Mouse (Mus musculus) forebrain, embryonic 10.5 days (tissue): ENCODE measurements around the gene Nlrc5. TPM values are rescaled to one million over a fixed set of nuclear protein-coding genes. Genes with fewer than 3 reads are reported as not detected.

Experiments
- DNase-seq: peaks from one replicate; pipeline ENCODE4 v3.0.0-alpha.2; 2017; ENCODE audit warnings: low spot score; ENCODE audit errors: extremely low spot score
- H3K27ac ChIP-seq: fragments of 300-500 bp; sonication (generic); 2 replicates; pipeline ENCODE4 v1.5.1; 2016; ENCODE audit warnings: mild to moderate bottlenecking
- H3K27me3 ChIP-seq: fragments of 300-500 bp; sonication (generic); 2 replicates; pipeline ENCODE4 v1.6.1; 2016; ENCODE audit warnings: mild to moderate bottlenecking; ENCODE audit not compliant: poor library complexity, severe bottlenecking
- H3K36me3 ChIP-seq: fragments of 300-500 bp; sonication (generic); replicated peaks from 2 replicates; pipeline ENCODE4 v1.6.1; 2016; ENCODE audit warnings: mild to moderate bottlenecking, moderate library complexity
- H3K4me1 ChIP-seq: fragments of 300-500 bp; sonication (generic); 2 replicates; pipeline ENCODE4 v1.6.1; 2016
- H3K4me3 ChIP-seq: fragments of 300-500 bp; sonication (generic); 2 replicates; pipeline ENCODE4 v1.5.1; 2016; ENCODE audit warnings: mild to moderate bottlenecking, moderate library complexity
- H3K9me3 ChIP-seq: fragments of 300-500 bp; sonication (generic); 2 replicates; pipeline ENCODE4 v1.6.1; 2016; ENCODE audit warnings: mild to moderate bottlenecking, moderate library complexity
- WGBS: fragments of 180-500 bp; shearing (Covaris S2); methylation state at CpG from one replicate; pipeline ENCODE4 v1.1.7; 2016; 5-methylcytosine and 5-hydroxymethylcytosine counted together
- polyA plus RNA-seq: library from polyadenylated mRNA; unstranded; fragments of >200 nt; fragmentation: Nextera tagmentation; extraction: Ambion mirVana; gene quantifications from 2 replicates; pipeline ENCODE4 v1.2.1, GENCODE M21; 2016

Nlrc5 gene
- polyA plus RNA-seq, 1 experiment from 2014 or later: 0.25 TPM

GRCm38 (mm10) chr8:94429376-94429775 is 4.8 kb upstream of the Nlrc5 start:
- WGBS: 86% methylated on average over 7 of the region's 7 CpGs
- H3K36me3 ChIP-seq: no peaks in the 10 kb centered on the region
- no peak for DNase-seq
- no peak overlapping the region for H3K27ac ChIP-seq
- no peak overlapping the region for H3K4me3 ChIP-seq
- H3K9me3 ChIP-seq: no peaks in the 10 kb centered on the region
- H3K27me3 ChIP-seq: peaks cover 27% of the 10 kb centered on the region
- H3K4me1 ChIP-seq: peaks cover 8% of the 10 kb centered on the region

DNA sequence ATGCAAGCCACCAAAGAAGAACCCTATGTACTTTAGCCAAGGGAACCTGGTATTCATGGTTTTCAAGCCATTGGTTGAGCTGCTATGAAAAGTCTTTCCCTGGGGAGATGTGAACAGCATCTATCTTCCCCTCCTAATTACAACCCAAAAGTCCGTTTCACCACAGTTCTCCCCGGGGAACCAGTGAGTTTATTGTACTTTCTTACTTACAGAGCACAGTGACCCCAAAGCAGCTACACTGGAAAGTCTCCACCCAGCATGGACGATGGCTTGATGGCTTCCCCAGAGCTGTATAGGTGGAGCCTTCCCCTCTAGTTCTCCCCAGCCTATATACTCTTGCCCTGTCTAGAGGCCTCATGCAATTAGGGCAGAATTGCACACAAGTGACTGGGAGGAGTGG is 1.9 kb upstream of the Nlrc5 start:
- no peak for DNase-seq
- no peaks in the 10 kb centered on the region for H3K9me3 ChIP-seq
- H3K27me3 ChIP-seq: peaks cover 48% of the 10 kb centered on the region
- H3K27ac ChIP-seq: no peak overlapping the region
- 93% methylated on average over 3 of the region's 3 CpGs for WGBS
- peaks cover 10% of the 10 kb centered on the region for H3K4me1 ChIP-seq
- H3K4me3 ChIP-seq: no peak overlapping the region
- H3K36me3 ChIP-seq: no peaks in the 10 kb centered on the region

- Histone ChIP-seq H3K36me3 (no peaks in the 10 kb centered on the region), H3K4me3 (no peak overlapping the region), H3K27ac (no peak overlapping the region), H3K27me3 (peaks cover 48% of the 10 kb centered on the region), H3K9me3 (no peaks in the 10 kb centered on the region), H3K4me1 (peaks cover 10% of the 10 kb centered on the region)
- no peak for DNase-seq
- WGBS: 79% methylated on average over 3 of the region's 3 CpGs
Observed at GRCm38 (mm10) chr8:94434958-94435357, 802 bp downstream of the Nlrc5 start.

GRCm38 (mm10) chr8:94435397-94436111 is 1.4 kb downstream of the Nlrc5 start:
- WGBS: 91% methylated on average over 15 of the region's 15 CpGs
- H3K36me3 ChIP-seq: no peaks in the 10 kb centered on the region
- peaks cover 48% of the 10 kb centered on the region for H3K27me3 ChIP-seq
- no peaks in the 10 kb centered on the region for H3K9me3 ChIP-seq
- no peak overlapping the region for H3K4me3 ChIP-seq
- no peak for DNase-seq
- no peak overlapping the region for H3K27ac ChIP-seq
- H3K4me1 ChIP-seq: peaks cover 10% of the 10 kb centered on the region

- no peak overlapping the region for H3K4me3 ChIP-seq
Observed at GRCm38 (mm10) chr8:94436112-94436572, 2.0 kb downstream of the Nlrc5 start.

DNA sequence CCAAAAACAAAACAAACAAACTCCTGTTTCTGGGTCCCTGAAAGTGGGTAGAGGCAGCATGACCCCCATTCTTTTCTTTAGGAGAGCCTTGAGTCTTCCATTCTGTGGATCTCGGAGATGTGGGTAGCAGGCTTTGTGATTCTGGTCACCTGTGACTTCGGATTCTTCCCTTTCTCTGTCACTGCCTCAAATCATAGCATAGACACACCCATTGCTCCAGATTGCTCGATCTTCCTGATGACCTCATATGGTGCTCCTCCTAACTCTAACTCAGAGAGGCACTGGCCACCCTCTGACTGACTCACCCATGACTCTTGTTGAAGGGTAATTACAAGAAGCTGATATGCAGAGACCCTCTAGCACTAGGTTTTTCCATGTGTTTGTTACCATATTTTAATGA is 2.7 kb downstream of the Nlrc5 start:
- Histone ChIP-seq H3K27me3 (peaks cover 45% of the 10 kb centered on the region), H3K36me3 (no peaks in the 10 kb centered on the region), H3K4me1 (peaks cover 10% of the 10 kb centered on the region), H3K9me3 (no peaks in the 10 kb centered on the region), H3K27ac (no peak overlapping the region), H3K4me3 (no peak overlapping the region)
- WGBS: 81% methylated on average over 3 of the region's 3 CpGs
- DNase-seq: no peak

More at GRCm38 (mm10) chr8:94436112-94436572, 2.0 kb downstream of the Nlrc5 start:
- no peaks in the 10 kb centered on the region for H3K9me3 ChIP-seq
- DNase-seq: no peak
- WGBS: 82% methylated on average over 5 of the region's 5 CpGs
- H3K27me3 ChIP-seq: peaks cover 48% of the 10 kb centered on the region
- H3K27ac ChIP-seq: no peak overlapping the region
- H3K4me1 ChIP-seq: peaks cover 10% of the 10 kb centered on the region
- no peaks in the 10 kb centered on the region for H3K36me3 ChIP-seq

DNA sequence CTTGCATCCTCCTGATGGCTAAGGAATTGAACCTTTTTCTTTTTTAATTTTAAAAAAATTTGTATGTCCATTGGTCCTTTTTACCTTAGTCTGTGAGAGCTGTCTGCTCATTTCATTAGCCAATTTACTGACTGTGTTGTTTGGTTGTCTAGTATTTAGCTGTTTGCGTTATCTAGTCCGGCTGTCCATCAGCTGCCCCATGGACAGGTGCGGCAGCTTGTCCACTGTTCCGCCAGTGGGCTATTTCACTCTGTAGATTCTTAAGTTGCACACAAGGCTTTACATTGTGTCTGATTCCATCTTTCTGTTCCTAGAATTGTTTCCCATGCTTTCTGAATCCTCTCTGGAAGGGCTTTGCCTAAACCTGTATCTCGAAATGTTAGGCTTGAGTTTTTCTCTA is 4.5 kb downstream of the Nlrc5 start:
- no peak for DNase-seq
- peaks cover 28% of the 10 kb centered on the region for H3K27me3 ChIP-seq
- H3K4me1 ChIP-seq: peaks cover 9% of the 10 kb centered on the region
- 93% methylated on average over 5 of the region's 5 CpGs for WGBS
- H3K36me3 ChIP-seq: no peaks in the 10 kb centered on the region
- H3K9me3 ChIP-seq: no peaks in the 10 kb centered on the region
- no peak overlapping the region for H3K4me3 ChIP-seq
- no peak overlapping the region for H3K27ac ChIP-seq

- Histone ChIP-seq H3K27me3 (peaks cover 17% of the 10 kb centered on the region), H3K9me3 (no peaks in the 10 kb centered on the region), H3K36me3 (no peaks in the 10 kb centered on the region), H3K4me1 (no peaks in the 10 kb centered on the region), H3K4me3 (no peak overlapping the region), H3K27ac (no peak overlapping the region)
- no peak for DNase-seq
Observed at GRCm38 (mm10) chr8:94439691-94440090, 5.5 kb downstream of the Nlrc5 start.

DNA sequence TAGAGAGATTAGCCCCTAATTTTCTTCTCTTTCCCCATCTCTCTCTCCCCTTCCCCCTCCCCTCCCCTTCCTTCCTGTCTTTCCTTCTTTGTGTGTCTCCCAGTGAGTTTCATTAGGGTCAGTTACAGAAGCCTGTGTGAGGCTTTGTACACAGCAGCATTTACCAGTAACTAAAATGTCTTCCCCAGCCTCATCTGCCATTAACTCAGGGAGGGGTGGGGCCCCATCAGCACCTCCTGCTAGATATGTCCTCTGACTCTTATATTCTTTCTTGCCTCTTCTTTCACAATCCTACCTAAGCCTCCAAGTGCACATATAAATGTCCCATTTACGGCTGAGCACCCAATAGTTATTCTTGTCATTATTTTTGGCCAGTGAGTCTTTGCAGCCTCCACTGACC is 6.2 kb downstream of the Nlrc5 start:
- H3K9me3 ChIP-seq: no peaks in the 10 kb centered on the region
- no peak overlapping the region for H3K4me3 ChIP-seq
- 95% methylated on average over 1 of the region's 1 CpGs for WGBS
- no peaks in the 10 kb centered on the region for H3K4me1 ChIP-seq
- DNase-seq: no peak
- no peaks in the 10 kb centered on the region for H3K36me3 ChIP-seq
- no peak overlapping the region for H3K27ac ChIP-seq
- peaks cover 10% of the 10 kb centered on the region for H3K27me3 ChIP-seq

- 85% methylated on average over 1 of the region's 1 CpGs for WGBS
- no peak overlapping the region for H3K4me3 ChIP-seq
- no peaks in the 10 kb centered on the region for H3K27me3 ChIP-seq
- no peak overlapping the region for H3K27ac ChIP-seq
- no peaks in the 10 kb centered on the region for H3K9me3 ChIP-seq
- no peak for DNase-seq
- no peaks in the 10 kb centered on the region for H3K36me3 ChIP-seq
- no peaks in the 10 kb centered on the region for H3K4me1 ChIP-seq
Observed at GRCm38 (mm10) chr8:94441686-94442085, 7.5 kb downstream of the Nlrc5 start.

GRCm38 (mm10) chr8:94443153-94443552 is 9.0 kb downstream of the Nlrc5 start:
- Histone ChIP-seq H3K4me3 (no peak overlapping the region), H3K27me3 (no peaks in the 10 kb centered on the region), H3K36me3 (no peaks in the 10 kb centered on the region), H3K27ac (no peak overlapping the region), H3K9me3 (no peaks in the 10 kb centered on the region), H3K4me1 (no peaks in the 10 kb centered on the region)
- WGBS: 93% methylated on average over 3 of the region's 3 CpGs
- no peak for DNase-seq

DNA sequence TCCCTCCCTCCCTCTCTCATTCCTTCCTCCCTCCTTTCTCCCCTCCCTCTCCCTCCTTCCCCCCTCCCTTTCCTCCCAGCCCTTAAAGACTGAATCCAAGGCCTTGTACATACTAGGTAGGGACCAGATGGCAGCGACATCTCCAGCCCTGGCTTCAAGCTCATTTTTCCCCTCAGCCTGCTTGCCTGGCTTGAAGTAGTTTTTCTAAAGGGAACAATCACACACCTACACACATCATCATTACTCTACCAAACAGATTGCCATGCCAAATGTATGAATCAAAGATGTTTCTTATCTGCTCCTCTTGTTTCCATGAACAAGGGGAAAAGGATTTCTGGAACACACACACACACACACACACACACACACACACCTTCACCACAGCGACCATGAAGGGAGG is 10.3 kb downstream of the Nlrc5 start:
- Histone ChIP-seq H3K9me3 (no peaks in the 10 kb centered on the region), H3K4me3 (no peak overlapping the region), H3K4me1 (no peaks in the 10 kb centered on the region), H3K27me3 (no peaks in the 10 kb centered on the region), H3K36me3 (no peaks in the 10 kb centered on the region), H3K27ac (no peak overlapping the region)
- WGBS: 80% methylated on average over 2 of the region's 2 CpGs
- no peak for DNase-seq

DNA sequence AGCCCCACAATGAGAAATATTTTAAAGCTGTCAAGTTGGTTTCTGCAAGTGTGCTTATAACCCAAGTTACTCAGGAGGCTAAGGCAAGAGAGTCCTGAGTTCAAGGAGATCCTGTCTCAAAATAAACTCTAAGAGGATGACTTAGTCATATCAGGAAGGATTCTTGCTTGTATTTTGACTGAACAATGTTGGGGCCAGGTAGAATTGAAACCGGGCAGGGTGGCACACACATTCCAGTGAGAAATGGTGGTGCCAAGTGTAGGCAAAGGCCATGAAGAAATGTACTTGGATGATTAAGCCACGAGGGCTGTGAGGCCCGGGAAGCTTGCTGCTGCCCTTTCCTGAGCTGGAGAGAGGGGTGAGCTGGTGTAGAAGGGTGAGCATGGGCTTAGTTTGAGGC is 13.0 kb downstream of the Nlrc5 start:
- Histone ChIP-seq H3K4me3 (no peak overlapping the region), H3K9me3 (no peaks in the 10 kb centered on the region), H3K36me3 (no peaks in the 10 kb centered on the region), H3K27ac (no peak overlapping the region), H3K27me3 (no peaks in the 10 kb centered on the region), H3K4me1 (no peaks in the 10 kb centered on the region)
- 86% methylated on average over 3 of the region's 3 CpGs for WGBS
- DNase-seq: no peak
